ENCODE assay signal across 9 mouse cellular contexts in the genomic region with DNA sequence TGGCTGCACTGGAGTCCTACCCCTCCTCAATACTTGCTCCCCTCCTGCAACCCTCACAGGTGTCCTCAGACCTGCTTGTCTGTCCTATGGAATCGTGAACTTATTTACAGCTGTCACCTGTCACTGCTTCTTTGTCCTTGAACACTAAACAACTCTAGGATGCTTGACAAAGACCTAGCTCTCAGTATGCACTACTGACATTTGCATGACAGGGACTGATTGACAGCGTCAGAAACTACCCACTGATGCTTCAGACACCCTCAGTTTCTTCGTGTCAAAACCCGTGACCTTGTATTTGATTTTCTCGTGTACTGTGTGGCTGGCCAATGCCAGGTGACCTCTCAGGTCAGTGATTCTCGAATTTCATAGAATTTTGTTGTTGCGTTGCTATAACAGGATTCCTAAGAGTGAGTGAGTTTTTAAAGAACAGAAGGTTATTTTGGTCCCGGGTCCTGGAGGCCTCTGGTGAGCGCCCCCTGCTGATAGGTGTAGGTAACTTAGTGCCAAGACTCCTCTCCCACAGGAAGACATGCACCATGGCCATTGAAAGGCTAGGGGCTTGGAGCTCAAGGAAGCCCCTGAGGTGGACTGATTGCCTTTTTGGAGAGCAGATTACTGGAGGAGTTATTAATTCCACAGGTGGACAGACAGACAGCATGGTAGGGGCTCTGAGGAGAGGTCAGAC. TPM values are rescaled to one million over a fixed set of nuclear protein-coding genes. Genes with fewer than 3 reads are reported as not detected.
A peak's percentile ranks its signal among the peaks of the same experiment; 100 is the strongest.
DNase-seq lines count a peak whose midpoint lies in the region; ATAC-seq and TF ChIP-seq lines count a peak whose summit lies in the region.
"Had no signal": no experiment of that assay in that cellular context is flagged by ENCODE, and none has a peak within 500 bp of the region (broad histone marks: within the 10 kb centered on the region; RNA-seq: fewer than 3 reads in every experiment).

No protein-coding gene starts in this region.

- peak in 1 of 2 experiments; percentile 17 for DNase-seq in heart, adult 2 months
- DNase-seq in heart, adult 8-10 months (ENCODE audit: low spot score), result no peak
- DNase-seq in neural tube, embryonic 10.5 days (ENCODE audit: extremely low spot score, low spot score), result no peak
- no peak for DNase-seq in limb, embryonic 10.5 days (ENCODE audit: low spot score)
- DNase-seq in thymus, postnatal 25 days, result peak; percentile 39
- no peak for DNase-seq in ovary, postnatal 10 days (ENCODE audit: low spot score)
- DNase-seq in left cerebral cortex, adult 9 months (ENCODE audit: low spot score in 2 of 2), result no peak
- DNase-seq: gastrocnemius, postnatal 14 days had no signal

- H3K4me1 ChIP-seq in heart, adult 2 months (ENCODE audit: control insufficient read depth, insufficient read depth, low read length), result no peaks in the 10 kb centered on the region; the same call in 1 of the 2 replicates
- peaks cover 22% of the 10 kb centered on the region for H3K4me1 ChIP-seq in neural tube, embryonic 12.5 days
- peaks cover 29% of the 10 kb centered on the region for H3K4me1 ChIP-seq in limb, embryonic 10.5 days

- no peaks in the 10 kb centered on the region for H3K79me2 ChIP-seq in heart, adult 2 months (replicated peaks; ENCODE audit: control insufficient read depth, insufficient read depth, low read length)

- no peak for ATAC-seq in neural tube, embryonic 12.5 days (ENCODE audit: low FRiP score, low read depth)

- no peak for TF ChIP-seq POLR2A in heart, adult 2 months (IDR thresholded peaks at IDR 0.05; ENCODE audit: insufficient read depth, low read depth, low read length)

- H3K9me3 ChIP-seq in neural tube, embryonic 12.5 days, result peaks cover 3% of the 10 kb centered on the region; the same call in 1 of the 2 replicates
- no peaks in the 10 kb centered on the region for H3K9me3 ChIP-seq in limb, embryonic 10.5 days (replicated peaks)

- no peaks in the 10 kb centered on the region; the same call in 1 of the 2 replicates for H3K27me3 ChIP-seq in heart, adult 2 months (ENCODE audit: control insufficient read depth, insufficient read depth, low read length)
- 0 out of 2 replicates have a peak, but pooled peaks cover 3% of the 10 kb centered on the region for H3K27me3 ChIP-seq in neural tube, embryonic 12.5 days (replicated peaks)
- peaks cover 19% of the 10 kb centered on the region for H3K27me3 ChIP-seq in limb, embryonic 10.5 days (ENCODE audit: low read depth, poor library complexity, severe bottlenecking)

- H3K36me3 ChIP-seq in heart, adult 2 months (ENCODE audit: control insufficient read depth, insufficient read depth, low read length), result no peaks in the 10 kb centered on the region
- no peaks in the 10 kb centered on the region for H3K36me3 ChIP-seq in neural tube, embryonic 12.5 days
- H3K36me3 ChIP-seq in limb, embryonic 10.5 days, result no peaks in the 10 kb centered on the region

- H3K9ac ChIP-seq in heart, adult 2 months (ENCODE audit: low read depth, low read length), result no peak overlapping the region
- no peak overlapping the region for H3K9ac ChIP-seq in neural tube, embryonic 12.5 days

- no peak overlapping the region for H3K4me3 ChIP-seq in heart, adult 2 months
- no peak overlapping the region for H3K4me3 ChIP-seq in neural tube, embryonic 12.5 days
- H3K4me3 ChIP-seq in limb, embryonic 10.5 days, result no peak overlapping the region

- TF ChIP-seq CTCF in heart, adult 2 months (IDR thresholded peaks at IDR 0.05), result peak; percentile 71

- no peak overlapping the region for H3K4me2 ChIP-seq in neural tube, embryonic 12.5 days (replicated peaks)

- TF ChIP-seq EP300 in heart, adult 2 months (IDR thresholded peaks at IDR 0.05; ENCODE audit: insufficient read depth, low read depth, low read length), result no peak

- no peak overlapping the region for H3K27ac ChIP-seq in heart, adult 2 months
- peak overlapping the region; percentile 53; the same call in 1 of the 2 replicates for H3K27ac ChIP-seq in neural tube, embryonic 12.5 days
- H3K27ac ChIP-seq in limb, embryonic 10.5 days, result peak overlapping the region; percentile 77; the same call in 1 of the 2 replicates

- 73% methylated on average over 9 of the region's 9 CpGs for WGBS in heart, adult 2 months
- WGBS in neural tube, embryonic 12.5 days, result 78% methylated on average over 9 of the region's 9 CpGs
- 80% methylated on average over 9 of the region's 9 CpGs for WGBS in limb, embryonic 10.5 days

- intact Hi-C loops in heart, adult 2 months (cut with DNase I), result no loop called here

RNA-seq across cellular contexts. Expression of a gene that starts 8.1 kb away (rescaled TPM):
- total RNA-seq in heart, adult 2 months (2021), result not detected
- polyA plus RNA-seq in heart, adult 2 months (2012; rRNA removed), result not detected in 2 replicates
- not detected for total RNA-seq in heart, adult 8-10 months (2022)
- polyA plus RNA-seq in neural tube, embryonic 12.5 days (2016; fragmentation: Nextera tagmentation; extraction: Ambion mirVana), result 16.6 and 21.0 TPM in 2 replicates
- 0.25 and 0.71 TPM in 2 replicates for polyA plus RNA-seq in limb, embryonic 10.5 days (2016; fragmentation: Nextera tagmentation; extraction: Ambion mirVana)
- total RNA-seq: gastrocnemius, postnatal 14 days had no signal

Comparison
In these comparisons a context has a peak if more than half of its experiments do, and no peak if none do; other contexts are left out.
1. RNA of a gene that starts 8.1 kb away (polyA plus RNA-seq): 16.6 to 21.0 TPM in neural tube, embryonic 12.5 days; 0.25 to 0.71 TPM in limb, embryonic 10.5 days and not detected in heart, adult 2 months; every median in the first group is over 10 times any median in the second.